Mouse (Mus musculus): ENCODE results near the gene Ppp5c. TPM values are rescaled to one million over a fixed set of nuclear protein-coding genes. Genes with fewer than 3 reads are reported as not detected.

The Ppp5c gene
- polyA plus RNA-seq, 1 experiment from 2014 or later: 117 TPM

DNA sequence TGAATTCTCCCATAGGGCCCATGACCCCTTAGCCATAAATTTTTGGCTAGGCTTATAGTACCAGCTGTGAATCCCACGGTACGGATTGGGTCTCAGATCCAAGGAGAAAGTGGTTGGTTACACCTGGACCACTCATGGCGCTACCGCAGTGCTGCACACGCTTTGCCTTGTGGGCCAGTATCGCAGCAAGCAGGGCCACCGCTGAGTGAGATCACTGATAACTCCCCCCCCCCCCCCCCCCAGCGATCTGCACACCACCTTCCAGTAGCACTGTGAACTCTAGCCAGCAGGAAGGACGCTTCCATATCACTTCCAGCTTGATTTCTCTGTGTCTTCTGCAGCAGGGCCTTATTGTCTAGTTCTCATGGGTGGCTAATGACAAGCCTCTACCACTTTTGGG lies 37.9 kb upstream of the Ppp5c start:
- DNase-seq: peak; percentile 23
- H3K36me3 ChIP-seq (ENCODE audit: insufficient read depth): no peaks in the 10 kb centered on the region
- 65% methylated on average over 8 of the region's 9 CpGs for WGBS
- H3K9me3 ChIP-seq (ENCODE audit: low read depth, low read length): no peaks in the 10 kb centered on the region
- no peak for ATAC-seq (ENCODE audit: insufficient read depth)
- peaks cover 7% of the 10 kb centered on the region for H3K4me1 ChIP-seq (ENCODE audit: insufficient read depth)
- no peaks in the 10 kb centered on the region for H3K27me3 ChIP-seq (ENCODE audit: insufficient read depth, low read length)
- H3K9ac ChIP-seq: no peak overlapping the region; the same call in 1 of the 2 replicates
- no peak overlapping the region for H3K4me3 ChIP-seq (ENCODE audit: low read depth, low read length)
- TF ChIP-seq CTCF (IDR thresholded peaks at IDR 0.05; ENCODE audit: low read depth): no peak
- no peak overlapping the region for H3K27ac ChIP-seq (ENCODE audit: low read depth)
- no peak overlapping the region for H3K4me2 ChIP-seq

DNA sequence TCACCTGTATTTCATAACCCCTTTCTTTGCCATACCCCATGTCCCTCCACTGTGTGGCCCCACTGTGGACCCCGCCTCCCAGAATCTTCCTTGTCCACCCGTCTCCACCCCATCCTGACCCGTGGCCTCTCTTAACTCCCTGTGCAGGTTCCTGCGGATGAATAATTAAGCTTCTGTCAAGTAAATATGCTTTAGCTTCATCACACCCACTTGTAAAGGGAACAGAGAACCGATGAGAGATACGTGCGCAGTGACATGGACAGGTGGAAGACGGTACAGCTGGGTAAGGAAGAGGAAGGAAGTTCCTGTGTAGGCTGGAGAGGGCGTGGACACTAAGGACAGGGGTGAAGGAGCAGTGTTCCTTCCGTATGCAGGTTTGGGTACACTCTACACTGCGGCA lies 35.1 kb upstream of the Ppp5c start:
- 6% methylated on average over 11 of the region's 11 CpGs for WGBS
- Histone ChIP-seq H3K9ac (peak overlapping the region; percentile 69), H3K27ac (ENCODE audit: low read depth) (peak overlapping the region; percentile 33; the same call in 1 of the 2 replicates), H3K4me2 (peak overlapping the region; percentile 67), H3K4me1 (ENCODE audit: insufficient read depth) (peaks cover 26% of the 10 kb centered on the region), H3K36me3 (ENCODE audit: insufficient read depth) (no peaks in the 10 kb centered on the region), H3K4me3 (ENCODE audit: low read depth, low read length) (peak overlapping the region; percentile 61), H3K27me3 (ENCODE audit: insufficient read depth, low read length) (no peaks in the 10 kb centered on the region), H3K9me3 (ENCODE audit: low read depth, low read length) (no peaks in the 10 kb centered on the region)
- 0 out of 2 replicates have a peak, but pooled peaks have one; percentile 2 for ATAC-seq (ENCODE audit: insufficient read depth)
- peak; percentile 22 for DNase-seq
- no peak for TF ChIP-seq CTCF (IDR thresholded peaks at IDR 0.05; ENCODE audit: low read depth)

DNA sequence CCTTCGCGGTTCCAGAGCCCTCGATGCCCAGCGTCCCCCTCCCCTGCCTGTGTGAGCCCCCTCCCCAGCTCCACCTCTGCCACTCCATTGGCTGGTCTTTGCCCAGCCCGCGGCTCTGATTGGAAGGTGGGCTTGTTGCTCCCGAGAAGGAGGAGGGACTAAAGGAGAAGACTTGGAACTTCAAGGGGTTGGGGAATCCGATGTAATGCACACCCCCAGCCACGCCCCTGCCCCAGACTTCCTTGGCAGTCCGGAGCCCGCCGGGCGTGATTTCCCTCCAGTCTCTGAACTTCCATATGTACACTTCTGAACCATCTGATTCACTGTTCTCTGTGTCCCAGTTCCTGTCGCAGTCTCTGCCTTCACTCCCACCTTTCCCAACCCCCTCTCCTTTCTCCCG lies 34.7 kb upstream of the Ppp5c start, which contains the start of gene Hif3a:
Gene Hif3a (minus strand): TSS at position 39 of the 400 bp plus-strand sequence.
- Histone ChIP-seq H3K9ac (peak within 1 kb of the TSS; percentile 69), H3K27ac (ENCODE audit: low read depth) (peak within 1 kb of the TSS; percentile 99), H3K4me3 (ENCODE audit: low read depth, low read length) (peak within 1 kb of the TSS; percentile 61), H3K9me3 (ENCODE audit: low read depth, low read length) (no peaks in the 10 kb centered on the region), H3K36me3 (ENCODE audit: insufficient read depth) (no peaks in the 10 kb centered on the region), H3K4me1 (ENCODE audit: insufficient read depth) (peaks cover 29% of the 10 kb centered on the region), H3K27me3 (ENCODE audit: insufficient read depth, low read length) (no peaks in the 10 kb centered on the region), H3K4me2 (peak within 1 kb of the TSS; percentile 67)
- 0% methylated on average over 15 of the region's 15 CpGs for WGBS
- peak; percentile 96 for DNase-seq
- peak; percentile 72 for ATAC-seq (ENCODE audit: insufficient read depth)
- TF ChIP-seq CTCF (IDR thresholded peaks at IDR 0.05; ENCODE audit: low read depth): no peak

DNA sequence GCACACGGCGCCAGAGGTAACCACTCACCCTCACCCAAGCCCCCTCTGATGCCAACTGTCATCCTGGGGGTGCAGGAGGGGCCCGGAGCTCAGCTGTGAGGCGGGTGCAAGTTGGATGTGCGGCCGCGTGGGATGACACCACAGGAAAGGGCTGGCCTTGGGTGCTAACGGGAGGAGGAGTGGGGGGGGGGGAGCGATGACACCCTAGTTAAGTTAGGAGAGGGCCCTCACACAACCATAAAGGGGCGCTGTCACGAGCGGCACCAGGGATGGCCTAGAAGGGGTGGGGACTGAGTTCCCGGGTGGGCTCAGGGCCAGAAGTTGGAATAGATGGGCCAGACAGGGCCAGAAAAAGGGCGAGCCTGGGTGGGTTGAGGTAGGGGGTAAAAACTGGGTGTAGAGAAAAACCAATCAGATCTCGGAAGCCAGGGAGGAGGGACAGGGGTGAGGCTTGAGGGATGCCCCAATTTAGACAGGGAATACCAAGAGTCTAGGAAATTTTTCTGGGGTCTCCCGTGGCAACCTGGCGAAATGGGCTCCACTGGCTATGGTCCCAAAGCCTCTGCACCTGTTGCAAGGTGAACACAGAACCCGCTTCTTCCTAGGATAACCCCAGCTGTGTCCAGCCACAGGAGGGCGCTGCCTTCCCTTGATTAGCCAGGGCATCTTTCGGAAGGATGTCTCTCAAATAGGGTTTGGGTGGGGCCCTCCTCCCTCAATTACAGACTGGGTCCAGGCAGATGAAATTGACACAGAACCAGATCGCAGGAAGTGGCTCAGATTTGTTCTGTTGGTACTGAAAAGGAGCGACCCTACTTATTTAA lies 33.3 kb upstream of the Ppp5c start:
- peak; percentile 56 for TF ChIP-seq CTCF (IDR thresholded peaks at IDR 0.05; ENCODE audit: low read depth)
- H3K4me3 ChIP-seq (ENCODE audit: low read depth, low read length): peak overlapping the region; percentile 61
- no peaks in the 10 kb centered on the region for H3K36me3 ChIP-seq (ENCODE audit: insufficient read depth)
- peak overlapping the region; percentile 99 for H3K27ac ChIP-seq (ENCODE audit: low read depth)
- H3K9me3 ChIP-seq (ENCODE audit: low read depth, low read length): no peaks in the 10 kb centered on the region
- H3K4me2 ChIP-seq: peak overlapping the region; percentile 67
- H3K27me3 ChIP-seq (ENCODE audit: insufficient read depth, low read length): no peaks in the 10 kb centered on the region
- ATAC-seq (ENCODE audit: insufficient read depth): no peak
- peak; percentile 50 for DNase-seq
- H3K9ac ChIP-seq: peak overlapping the region; percentile 69
- 62% methylated on average over 22 of the region's 22 CpGs for WGBS
- peaks cover 35% of the 10 kb centered on the region for H3K4me1 ChIP-seq (ENCODE audit: insufficient read depth)

DNA sequence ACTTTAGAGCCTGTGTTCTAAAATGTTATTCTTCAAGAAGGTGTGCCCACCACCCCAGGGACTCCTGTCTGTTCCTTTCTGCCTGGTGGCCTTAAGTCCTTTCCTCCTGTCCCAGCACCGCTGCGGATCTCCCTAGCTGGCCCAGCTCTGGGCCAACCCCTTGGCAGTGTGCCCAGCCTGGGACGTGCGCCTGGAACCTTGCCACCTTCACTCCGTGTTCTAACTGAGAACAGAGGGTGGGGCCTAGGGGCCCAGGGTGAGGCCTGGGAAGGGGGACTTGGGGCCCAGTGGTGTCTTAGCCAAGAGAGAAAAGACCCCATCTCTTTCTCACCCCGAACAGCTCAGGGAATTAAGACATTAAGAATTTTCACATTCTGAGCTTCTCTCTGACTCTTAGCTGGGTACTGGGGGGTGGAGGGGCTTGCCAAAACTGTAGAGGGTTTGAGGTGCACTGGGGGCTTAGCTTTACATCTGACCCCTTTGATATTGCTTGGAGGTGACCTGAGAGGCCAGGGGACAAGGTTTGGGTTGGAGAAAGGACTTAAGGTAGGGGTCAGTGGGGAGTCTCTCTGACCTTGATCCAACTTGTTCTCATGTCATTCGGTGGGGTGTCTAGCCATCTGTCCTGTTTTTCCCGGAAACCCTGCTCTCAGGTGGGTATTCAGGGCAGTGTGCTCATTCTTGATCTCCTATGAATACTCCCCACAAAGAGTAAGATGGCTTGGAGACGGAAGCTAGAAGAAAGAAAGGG lies 32.5 kb upstream of the Ppp5c start:
- Histone ChIP-seq H3K27ac (ENCODE audit: low read depth) (peak overlapping the region; percentile 99), H3K4me2 (peak overlapping the region; percentile 67), H3K4me1 (ENCODE audit: insufficient read depth) (peaks cover 35% of the 10 kb centered on the region)

DNA sequence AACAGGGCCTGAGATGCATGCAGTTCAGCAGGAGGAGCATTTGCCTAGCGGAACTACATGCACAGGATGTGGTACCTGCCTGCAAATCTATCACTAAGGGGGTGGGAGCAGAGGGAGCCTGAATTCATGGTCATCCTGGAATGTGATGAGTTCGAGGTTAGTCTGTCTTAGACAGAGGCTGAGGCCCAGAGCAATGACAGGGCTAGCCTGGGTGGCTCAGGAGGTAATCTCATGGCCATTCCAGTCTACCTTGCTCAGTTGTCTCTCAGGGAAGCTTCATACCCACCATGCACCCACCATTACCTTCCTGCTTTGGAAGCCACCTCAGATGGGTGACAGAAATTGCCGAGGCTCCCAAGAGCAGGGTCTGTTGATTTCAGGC lies 31.7 kb upstream of the Ppp5c start:
- ATAC-seq (ENCODE audit: insufficient read depth) (no peak), DNase-seq (no peak)
- 57% methylated on average over 3 of the region's 3 CpGs for WGBS
- peak overlapping the region; percentile 99 for H3K27ac ChIP-seq (ENCODE audit: low read depth)
- H3K4me1 ChIP-seq (ENCODE audit: insufficient read depth): peaks cover 35% of the 10 kb centered on the region
- H3K9me3 ChIP-seq (ENCODE audit: low read depth, low read length): no peaks in the 10 kb centered on the region
- H3K27me3 ChIP-seq (ENCODE audit: insufficient read depth, low read length): no peaks in the 10 kb centered on the region
- peak overlapping the region; percentile 10; the same call in 1 of the 2 replicates for H3K9ac ChIP-seq
- H3K4me3 ChIP-seq (ENCODE audit: low read depth, low read length): no peak overlapping the region; the same call in 1 of the 2 replicates
- peaks cover 3% of the 10 kb centered on the region; the same call in 1 of the 2 replicates for H3K36me3 ChIP-seq (ENCODE audit: insufficient read depth)
- H3K4me2 ChIP-seq: peak overlapping the region; percentile 67
- no peak for TF ChIP-seq CTCF (IDR thresholded peaks at IDR 0.05; ENCODE audit: low read depth)

More for the DNA sequence above, 32.5 kb upstream of the Ppp5c start:
- H3K9me3 ChIP-seq (ENCODE audit: low read depth, low read length): no peaks in the 10 kb centered on the region
- peak overlapping the region; percentile 61 for H3K4me3 ChIP-seq (ENCODE audit: low read depth, low read length)
- H3K27me3 ChIP-seq (ENCODE audit: insufficient read depth, low read length): no peaks in the 10 kb centered on the region
- DNase-seq: peak; percentile 99
- WGBS: 20% methylated on average over 9 of the region's 9 CpGs
- peak; percentile 18 for ATAC-seq (ENCODE audit: insufficient read depth)
- TF ChIP-seq CTCF (IDR thresholded peaks at IDR 0.05; ENCODE audit: low read depth): no peak
- peak overlapping the region; percentile 69 for H3K9ac ChIP-seq
- H3K36me3 ChIP-seq (ENCODE audit: insufficient read depth): no peaks in the 10 kb centered on the region

Data from lung, embryonic 14.5 days (tissue).